Mouse (Mus musculus) monocyte, adult 5-6 weeks (primary cell): Measurements from ENCODE around the gene Eml3. TPM values are rescaled to one million over a fixed set of nuclear protein-coding genes. Genes with fewer than 3 reads are reported as not detected.

Source experiments
- ATAC-seq: fragments of 153-309, 156-312 bp; replicated peaks from 2 replicates; pipeline ENCODE4 v1.8.0; 2017; ENCODE audit warnings: mild to moderate bottlenecking; ENCODE audit not compliant: low TSS enrichment, insufficient number of reproducible peaks, severe bottlenecking, poor library complexity, low FRiP score
- total RNA-seq: library from RNA; stranded (forward); fragments of 200-1000, 200-491, 200-594 nt; gene quantifications from 3 replicates; pipeline ENCODE4 v1.2.3, GENCODE M21; 2017

Gene Eml3
- total RNA-seq, 1 experiment from 2014 or later: 62.5 TPM

DNA sequence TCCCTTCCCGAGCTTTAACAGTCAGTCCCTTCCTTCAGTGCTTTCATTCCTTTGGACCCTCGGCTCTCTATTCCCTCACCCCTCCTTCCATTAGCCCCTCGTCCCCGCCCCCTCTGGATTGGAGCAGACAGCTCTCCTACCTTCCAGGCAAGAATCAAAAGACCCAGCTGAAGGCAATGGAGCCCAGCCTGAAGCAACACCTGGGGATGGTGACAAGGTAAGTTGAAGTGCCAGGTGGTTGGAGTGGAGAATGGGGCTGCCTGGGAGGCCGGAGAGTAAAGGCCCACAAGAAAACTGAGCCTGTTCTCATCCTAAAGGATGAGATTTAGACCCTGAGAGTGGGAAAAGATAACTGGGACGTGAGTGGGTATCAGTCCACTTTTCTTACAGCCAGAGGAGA is 20.8 kb upstream of the Eml3 start:
- no peak for ATAC-seq

DNA sequence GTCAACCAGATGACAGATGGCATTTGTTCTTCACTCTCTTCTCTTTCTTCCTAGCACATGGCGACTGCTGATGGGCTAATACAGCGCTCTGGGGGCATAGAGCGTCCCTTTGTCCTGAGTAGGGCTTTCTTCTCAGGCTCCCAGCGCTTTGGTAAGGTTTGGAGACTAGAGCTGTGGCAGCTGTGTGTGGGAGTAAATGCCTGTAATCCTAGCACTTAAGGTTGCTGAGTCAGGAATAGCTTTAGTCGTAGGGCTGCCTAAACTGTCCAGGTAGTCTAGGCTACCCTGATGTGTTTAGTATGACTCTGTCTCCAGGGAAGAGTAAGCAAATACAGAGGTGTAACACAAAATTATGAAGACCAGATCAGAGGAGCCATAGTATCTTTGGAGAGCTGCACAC is 17.5 kb upstream of the Eml3 start:
- no peak for ATAC-seq

DNA sequence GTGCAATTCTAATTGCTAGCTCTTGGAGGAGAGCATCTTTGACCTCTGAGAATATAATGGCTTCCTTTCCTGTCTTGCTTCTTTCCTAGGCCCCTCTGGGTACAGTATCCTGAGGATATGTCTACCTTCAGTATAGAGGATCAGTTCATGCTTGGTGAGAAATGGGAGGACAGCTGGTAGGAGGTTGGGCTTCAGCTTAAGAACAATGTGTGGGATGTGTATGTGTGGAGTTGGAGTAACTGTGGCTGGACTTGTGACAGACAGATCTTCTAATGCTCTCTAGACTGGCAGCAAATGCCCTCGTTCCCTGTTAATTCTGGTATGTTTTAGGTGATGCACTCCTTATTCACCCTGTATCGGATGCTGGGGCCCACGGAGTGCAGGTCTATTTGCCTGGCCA is 15.1 kb upstream of the Eml3 start:
- ATAC-seq: no peak

DNA sequence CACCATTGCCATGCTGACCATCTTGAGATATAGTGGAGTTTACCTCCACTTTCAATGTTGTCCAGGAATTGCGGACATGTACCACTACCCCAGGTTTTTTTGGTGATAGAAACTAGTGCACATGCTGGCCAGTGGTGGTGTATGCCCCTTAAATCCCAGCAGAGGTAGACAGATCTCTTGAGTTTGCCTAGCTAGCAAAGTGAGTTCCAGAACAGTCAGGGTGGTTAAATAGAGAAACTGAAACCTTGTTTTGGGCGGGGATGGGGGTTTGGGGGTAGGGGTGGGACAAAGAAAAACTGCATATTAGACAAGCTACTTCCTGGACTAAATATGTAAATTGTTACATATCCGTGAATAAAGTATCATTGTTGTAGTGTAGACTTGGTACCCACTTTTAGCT is 10.4 kb upstream of the Eml3 start:
- no peak for ATAC-seq

DNA sequence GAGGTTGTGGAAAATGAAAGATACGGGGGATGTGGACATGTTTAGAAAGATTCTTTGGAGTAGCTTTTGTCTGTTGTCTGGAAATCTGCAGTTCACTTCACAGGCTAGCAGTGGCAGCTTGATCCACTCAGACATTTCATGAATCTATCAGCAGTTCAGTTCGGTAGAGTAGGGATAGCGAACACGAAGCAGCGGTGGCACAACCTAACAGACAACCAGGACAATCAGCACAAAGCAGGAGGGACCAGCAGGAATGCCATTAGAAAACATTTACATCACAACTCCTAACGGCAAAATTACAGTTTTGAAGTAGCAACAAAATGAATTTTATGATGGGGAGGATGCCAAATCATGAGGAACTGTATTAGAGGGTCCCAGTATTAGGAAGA is 9.7 kb upstream of the Eml3 start:
- ATAC-seq: no peak

DNA sequence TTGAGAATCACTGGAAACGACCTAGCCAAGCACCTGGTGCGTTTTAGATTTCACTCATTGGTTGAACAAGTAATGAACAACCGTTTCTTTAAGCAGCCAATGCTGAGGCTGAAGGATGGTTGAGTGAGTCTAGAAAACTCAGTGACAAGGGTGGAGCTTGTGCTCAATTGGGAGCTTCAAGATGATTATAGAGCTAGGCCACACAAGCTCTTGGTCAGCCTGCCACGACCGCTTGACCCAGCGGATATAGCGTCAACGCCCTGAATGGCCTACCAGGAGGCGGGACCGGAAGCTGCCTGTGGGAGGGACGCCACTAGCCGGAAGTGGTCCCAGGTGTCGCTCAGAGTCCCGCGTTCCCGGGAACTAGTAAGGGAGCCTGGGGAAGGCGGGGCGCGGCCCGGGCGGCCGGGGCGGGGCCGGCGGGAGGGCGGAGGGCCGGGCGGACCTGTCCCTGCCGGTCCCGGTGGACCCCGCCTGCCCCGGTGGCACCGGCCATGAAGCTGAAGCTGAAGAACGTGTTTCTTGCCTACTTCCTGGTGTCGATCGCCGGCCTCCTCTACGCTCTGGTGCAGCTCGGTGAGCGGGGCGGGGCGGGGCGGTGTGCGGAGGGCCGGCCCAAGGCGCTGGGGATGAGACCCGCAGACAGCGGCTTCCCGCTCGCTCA is 9.1 kb upstream of the Eml3 start, which contains the start of gene B3gat3:
Gene B3gat3 (plus strand): TSS at position 302 of the 664 bp plus-strand sequence.
- ATAC-seq: peak; percentile 96

DNA sequence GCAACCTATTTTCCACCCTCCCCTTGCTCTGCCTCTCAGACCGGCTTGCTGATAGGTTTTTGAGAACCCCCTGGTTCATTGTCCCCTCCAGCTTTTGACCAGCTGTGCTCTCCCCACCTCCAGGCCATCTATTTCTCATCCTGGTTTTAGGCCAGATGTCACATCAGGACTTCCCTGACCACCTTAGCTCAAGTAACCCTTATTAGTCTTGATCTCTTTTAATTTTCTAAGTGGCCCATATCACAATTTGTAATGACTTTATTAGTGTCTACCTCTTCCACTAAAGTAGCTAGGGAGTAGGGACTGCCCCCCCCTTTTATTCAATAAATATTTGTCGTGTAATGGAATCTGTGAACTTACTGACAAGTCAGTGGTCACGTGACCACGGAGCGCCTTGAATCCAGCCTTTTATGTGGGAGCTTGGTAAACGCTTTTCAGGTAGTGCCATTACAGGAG is 8.5 kb upstream of the Eml3 start:
- ATAC-seq: no peak; the same call in 1 of the 2 replicates

DNA sequence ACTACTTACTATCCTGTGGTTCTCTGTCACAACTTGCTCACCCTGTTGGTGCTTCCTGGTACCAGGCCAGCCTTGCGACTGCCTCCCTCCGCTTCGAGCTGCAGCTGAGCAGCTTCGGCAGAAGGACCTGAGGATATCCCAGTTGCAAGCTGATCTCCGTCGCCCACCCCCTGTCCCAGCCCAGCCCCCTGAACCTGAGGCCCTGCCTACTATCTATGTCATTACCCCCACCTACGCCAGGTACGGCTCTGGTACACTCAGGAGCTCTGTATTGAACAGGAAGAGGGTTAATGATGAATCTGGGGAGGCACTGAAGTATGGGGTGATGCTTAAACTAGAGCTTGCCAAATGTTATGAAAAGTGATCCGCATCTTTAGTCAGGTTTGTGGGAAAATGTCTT is 7.6 kb upstream of the Eml3 start:
- no peak for ATAC-seq

DNA sequence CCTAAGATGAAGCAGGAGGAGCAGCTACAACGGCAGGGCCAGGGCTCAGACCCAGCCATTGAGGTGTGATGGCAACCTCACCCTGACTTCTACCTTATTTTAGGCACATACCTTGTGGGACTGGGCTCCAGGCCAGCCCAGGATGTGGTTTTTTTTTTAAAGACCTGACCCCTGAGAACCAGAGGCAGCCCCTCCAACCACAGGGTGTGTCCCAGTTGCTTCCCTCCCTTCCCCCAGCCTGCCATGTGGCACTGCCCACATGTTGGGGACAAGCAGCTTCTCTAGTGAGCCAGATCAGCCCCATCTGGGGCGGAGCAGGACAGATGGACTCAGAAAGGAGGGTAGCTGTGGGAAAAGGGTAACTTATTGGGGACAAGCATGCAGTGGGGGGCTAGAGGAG is 2.6 kb upstream of the Eml3 start:
- no peak for ATAC-seq

DNA sequence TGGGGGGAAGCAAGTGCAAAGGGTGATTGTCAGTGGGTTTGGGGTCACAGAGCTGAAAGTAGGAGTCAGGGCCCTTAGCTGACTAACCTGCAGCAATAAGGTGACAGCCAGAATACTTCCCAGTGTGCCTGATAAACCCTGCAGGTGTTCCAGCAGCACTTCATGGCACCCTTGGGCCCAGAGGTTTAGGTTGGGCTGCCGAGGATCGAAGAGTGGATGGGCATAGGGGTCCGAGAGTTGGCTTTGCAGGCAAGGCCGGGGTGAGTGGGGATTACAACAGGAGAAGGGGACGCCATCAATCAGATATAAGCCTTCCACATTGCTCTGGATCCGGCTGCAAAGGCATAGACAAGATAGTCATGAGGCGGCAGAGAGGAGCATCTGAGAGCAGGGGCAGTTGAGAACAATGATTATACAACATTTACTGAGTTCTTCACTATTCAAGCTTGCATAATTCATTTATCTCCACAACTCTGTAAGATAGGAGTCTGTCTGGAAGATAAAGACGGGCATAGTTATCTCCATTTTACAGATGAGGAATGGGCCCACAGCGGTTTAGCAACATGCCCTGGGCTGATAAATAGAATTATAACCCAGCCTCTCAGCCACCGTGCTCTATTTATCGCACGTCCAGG is 1.3 kb upstream of the Eml3 start:
- ATAC-seq: no peak

DNA sequence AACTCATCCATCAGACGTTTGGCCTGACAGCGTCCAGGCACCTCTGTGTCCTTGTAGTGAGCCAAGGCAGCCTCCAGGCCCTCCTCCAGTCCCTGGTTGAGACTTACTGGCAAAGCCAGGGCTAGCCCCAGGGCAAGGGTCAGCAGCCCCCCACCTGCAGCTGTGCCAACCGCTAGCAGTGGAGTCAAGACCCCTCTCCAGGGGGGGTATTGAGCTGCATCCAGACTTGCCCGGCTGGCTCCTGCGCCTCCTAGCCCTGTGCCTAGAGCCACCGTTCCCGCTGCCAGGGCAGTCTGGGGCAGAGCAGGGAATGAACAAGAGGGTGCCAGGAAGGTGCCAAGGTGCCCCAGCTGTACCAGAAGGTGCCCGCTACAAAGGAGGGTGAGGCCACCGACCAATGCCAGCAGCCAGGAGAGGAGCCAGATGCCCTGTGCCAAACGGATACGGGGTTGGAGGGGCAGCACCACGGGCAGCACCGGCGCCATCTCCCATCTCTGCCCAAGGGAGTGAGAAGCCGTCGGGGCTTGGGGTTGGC is 596 bp upstream of the Eml3 start:
- no peak; the same call in 1 of the 2 replicates for ATAC-seq

DNA sequence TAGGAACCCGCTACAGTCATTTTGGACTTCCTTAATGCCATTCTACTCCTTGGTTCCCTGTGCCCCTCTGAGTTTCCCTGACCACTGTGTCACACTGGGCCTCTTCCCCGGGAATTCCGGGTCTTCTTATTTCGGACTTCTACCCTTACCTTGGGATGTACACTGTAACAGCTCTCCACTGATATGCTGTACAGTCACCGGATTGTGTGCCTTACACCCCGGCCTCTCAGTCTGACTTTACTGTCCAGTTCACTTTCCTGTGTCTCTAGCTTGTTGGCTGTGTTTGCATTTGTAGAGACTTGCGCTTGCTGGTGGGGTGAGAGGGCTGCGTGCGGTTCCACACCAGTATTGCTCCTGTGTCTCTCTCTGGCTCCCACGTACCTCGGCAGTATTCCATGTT is 765 bp downstream of the Eml3 start:
- no peak for ATAC-seq

DNA sequence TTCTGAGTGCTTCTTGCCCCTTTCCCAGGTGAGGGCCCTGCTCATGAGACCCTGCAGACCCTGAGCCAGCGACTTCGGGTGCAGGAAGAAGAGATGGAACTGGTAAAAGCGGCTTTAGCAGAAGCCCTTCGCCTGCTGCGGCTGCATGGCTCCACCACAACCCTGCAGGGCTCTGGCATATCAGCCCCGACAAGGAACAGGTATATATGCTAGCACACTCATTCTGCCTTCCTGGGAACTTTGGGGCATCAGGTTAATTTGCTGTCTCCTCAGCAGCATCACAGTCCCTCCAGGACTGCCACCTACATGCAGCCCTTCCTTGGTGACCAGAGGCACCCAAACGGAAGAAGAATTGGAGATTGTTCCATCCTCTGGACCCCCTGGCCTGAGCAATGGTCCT is 1.4 kb downstream of the Eml3 start:
- no peak for ATAC-seq

DNA sequence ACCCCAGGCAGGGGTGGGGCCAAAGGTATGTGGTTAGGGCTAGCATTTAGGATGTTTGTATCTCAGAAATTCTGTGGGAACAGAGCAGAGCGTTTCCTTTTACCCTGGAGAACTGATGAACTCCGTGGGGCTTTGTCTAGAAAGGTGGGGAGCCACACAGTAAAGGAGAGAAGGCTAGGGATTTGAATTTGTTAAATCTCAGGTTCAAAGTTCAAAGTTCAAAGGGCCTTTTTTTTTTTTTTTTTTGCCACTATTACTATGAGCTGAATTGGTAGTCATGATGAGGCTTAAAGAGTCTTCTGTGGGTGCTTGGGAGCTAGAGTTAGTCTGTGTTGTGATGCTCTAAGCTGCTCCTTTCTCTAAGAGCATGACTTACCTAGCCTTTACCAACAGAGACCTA is 7.4 kb downstream of the Eml3 start:
- ATAC-seq: no peak

DNA sequence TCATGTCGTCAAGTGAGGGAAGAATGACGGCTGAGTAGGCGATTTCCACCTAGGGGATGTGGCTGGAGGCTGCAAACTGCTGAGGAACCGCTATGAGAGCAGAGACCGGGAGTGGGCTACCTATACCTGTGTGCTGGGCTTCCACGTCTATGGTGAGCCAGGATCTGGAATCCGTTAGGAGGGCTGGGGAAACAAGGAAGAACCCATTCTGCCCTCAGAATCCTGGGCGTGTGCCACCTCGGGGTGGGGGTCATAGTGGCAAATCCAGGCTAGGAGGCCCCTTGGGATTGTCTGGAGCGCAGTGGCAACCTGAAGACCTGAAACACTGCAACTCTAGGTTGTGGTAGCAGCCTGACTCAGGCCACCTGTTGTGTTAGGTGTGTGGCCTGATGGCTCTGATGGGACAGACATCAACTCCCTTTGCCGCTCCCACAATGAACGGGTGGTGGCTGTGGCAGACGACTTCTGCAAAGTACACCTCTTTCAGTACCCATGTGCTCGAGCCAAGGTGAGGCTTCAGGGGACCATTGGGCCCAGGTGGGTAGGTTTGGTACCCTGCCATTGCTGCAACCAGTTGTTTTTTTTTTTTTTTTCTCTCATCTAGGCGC is 11.3 kb downstream of the Eml3 start:
- ATAC-seq: no peak

DNA sequence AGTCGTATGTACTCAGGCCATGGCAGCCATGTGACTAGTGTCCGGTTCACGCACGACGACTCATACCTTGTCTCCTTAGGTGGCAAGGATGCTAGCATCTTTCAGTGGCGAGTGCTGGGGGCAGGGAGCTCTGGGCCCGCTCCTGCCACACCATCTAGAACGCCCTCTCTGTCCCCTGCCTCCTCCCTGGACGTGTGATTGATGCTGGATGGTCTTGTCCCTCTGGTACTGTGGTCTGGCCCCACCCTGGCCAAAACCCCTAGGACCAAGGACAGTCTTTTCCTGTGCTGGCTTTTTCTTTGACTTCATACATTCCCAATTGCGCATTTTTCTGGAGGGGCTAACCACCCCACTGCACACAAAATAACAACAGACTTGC is 11.8 kb downstream of the Eml3 start:
- ATAC-seq: no peak

DNA sequence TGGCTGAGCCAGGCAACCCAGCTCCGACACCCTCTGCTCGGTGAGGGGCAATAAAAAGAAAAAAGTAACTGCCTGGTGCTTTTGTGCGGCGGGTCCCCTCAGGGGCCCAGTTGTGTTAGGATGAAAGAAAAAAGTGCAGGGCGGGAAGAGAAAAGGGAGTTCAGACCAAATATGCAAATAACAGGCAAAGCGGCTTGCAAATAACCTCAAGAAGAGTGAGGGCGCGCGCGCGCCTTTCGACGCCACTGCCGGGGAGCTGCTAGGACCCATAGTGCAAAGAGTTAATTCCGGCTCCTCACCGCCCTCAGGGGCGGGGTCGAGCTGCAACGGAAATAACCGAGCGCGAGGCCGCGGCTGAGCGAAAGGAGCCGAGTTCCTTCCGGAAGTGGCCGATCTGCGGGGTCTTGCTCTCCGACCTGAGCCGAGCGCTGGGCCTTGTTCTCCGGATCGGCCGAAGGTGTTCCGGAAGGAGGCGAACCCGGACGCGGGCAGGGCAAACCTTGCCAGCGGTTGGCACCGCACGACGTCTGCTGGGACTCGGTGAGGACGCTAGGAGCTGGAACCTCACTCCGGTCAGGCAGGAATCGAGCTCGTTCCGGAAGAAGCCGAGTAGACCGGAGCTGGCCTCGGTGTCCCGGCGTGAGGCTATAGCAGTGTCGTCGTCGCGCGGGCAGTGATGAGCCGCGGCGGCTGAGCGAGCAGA is 12.3 kb downstream of the Eml3 start, which contains the start of gene Mta2:
Gene Mta2 (plus strand): TSS at position 361 of the 703 bp plus-strand sequence.
- peak; percentile 92 for ATAC-seq

DNA sequence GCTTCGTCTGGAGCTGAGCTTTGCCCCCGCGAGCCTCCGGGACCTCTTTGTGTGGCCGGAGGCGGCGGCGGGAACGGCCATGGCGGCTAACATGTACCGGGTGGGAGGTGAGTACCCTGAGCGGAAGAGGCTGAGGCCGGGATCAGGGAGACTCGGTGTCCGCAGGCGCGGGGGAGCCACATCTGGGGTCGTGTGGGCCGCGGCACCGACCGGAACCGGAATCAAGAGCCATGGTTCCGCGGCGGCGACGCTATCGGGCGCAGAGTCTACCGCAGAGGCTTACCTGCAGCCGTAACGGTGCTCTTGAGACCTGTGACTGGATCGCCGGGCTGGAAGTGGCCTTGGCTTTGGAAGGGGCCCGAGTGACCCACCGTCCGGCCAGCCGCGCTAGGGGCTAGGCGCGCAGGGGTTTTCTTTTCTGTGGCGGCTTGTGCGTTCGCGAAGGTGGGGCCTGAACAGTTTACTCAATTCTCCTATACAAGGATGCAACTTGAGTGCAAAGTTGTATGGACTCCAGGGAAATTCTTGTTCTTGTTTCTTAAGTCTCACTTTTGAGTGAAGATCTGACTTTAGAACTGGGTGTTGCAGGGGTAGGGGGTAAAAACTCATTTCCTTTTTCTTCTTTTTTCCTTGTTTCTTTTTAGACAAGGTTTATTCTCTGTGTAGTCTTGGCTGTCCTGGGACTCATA is 13.1 kb downstream of the Eml3 start:
- no peak for ATAC-seq

DNA sequence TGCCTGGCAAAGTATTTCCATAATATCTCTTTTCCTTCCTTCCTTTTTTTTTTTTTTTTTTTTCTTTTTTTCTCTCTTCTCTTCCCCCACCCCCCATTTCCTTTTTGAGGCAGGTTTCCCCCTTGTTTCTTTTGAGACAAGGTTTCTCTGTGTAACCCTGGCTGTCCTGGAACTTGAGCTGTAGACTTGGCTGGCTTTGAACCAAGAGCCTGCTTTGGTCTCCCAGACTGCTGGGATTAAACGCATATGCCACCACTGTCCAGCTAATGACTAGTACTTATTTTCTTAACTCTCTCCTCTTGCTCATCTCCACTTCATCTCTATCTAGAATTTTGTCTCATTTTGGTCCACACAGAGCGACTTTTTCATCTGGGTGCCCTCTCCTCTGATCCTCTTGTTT is 13.7 kb downstream of the Eml3 start:
- ATAC-seq: no peak
